Mouse (Mus musculus): ENCODE data around the gene Prpsap1. TPM values are rescaled to one million over a fixed set of nuclear protein-coding genes. Genes with fewer than 3 reads are reported as not detected.

Prpsap1 gene
- polyA plus RNA-seq, 1 experiment from 2014 or later = 64.4 TPM

DNA sequence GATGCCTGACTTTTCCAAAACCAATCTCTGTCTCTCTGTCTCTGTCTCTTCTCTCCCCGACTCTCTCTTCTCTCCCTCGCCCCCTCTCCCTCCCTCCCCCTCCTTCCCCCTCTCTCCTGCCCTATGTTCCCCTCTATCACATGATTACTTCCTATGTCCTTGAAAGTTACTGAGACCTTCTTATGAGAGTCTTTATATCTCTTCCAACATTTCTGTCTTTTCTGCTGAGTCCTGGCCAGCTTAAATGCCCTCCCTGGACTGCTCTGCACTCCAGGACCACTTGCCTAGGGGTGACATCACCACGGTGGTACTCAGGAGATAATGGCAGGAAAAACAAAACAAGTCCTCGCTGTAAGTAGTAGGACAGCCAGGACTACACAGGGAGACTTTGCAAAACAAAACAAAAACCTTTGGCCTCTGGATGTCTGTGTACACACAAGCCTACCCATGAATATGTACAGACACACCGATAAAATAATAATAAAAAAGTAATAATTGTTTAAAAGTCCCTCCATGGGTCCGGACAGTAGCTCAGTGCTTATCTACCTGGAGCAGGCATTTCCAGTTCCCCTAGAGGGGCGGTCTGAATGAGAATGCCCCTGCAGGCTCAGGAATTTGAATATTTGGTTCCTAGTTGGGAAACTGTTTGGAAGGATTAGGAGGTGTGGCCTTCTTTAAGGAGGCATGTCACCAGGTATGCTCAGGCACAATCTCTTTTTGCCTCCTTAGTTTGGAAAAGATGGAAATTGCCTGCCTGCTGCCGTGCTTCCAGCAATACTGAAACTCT is 69.2 kb downstream of the Prpsap1 start:
- no peak overlapping the region for H3K4me3 ChIP-seq (ENCODE audit: low read depth, low read length)
- DNase-seq (no peak), ATAC-seq (peak; percentile 13)
- H3K9ac ChIP-seq (replicated peaks) = no peak overlapping the region; the same call in 1 of the 2 replicates
- H3K36me3 ChIP-seq (replicated peaks; ENCODE audit: insufficient read depth, low read length) = no peaks in the 10 kb centered on the region
- WGBS (ENCODE audit: insufficient replicate concordance) = 32% methylated on average over 8 of the region's 8 CpGs
- peak overlapping the region; percentile 24; the same call in 1 of the 2 replicates for H3K4me2 ChIP-seq (ENCODE audit: low read depth, low read length)
- H3K27ac ChIP-seq (ENCODE audit: low read depth) = peak overlapping the region; percentile 81
- peaks cover 18% of the 10 kb centered on the region for H3K4me1 ChIP-seq (ENCODE audit: insufficient read depth)
- H3K9me3 ChIP-seq (ENCODE audit: low read length) = no peaks in the 10 kb centered on the region
- H3K27me3 ChIP-seq (ENCODE audit: insufficient read depth, low read length) = no peaks in the 10 kb centered on the region
- TF ChIP-seq CTCF (IDR thresholded peaks at IDR 0.05; ENCODE audit: low read depth) (no peak), EP300 (IDR thresholded peaks at IDR 0.05; ENCODE audit: low read depth) (no peak)

DNA sequence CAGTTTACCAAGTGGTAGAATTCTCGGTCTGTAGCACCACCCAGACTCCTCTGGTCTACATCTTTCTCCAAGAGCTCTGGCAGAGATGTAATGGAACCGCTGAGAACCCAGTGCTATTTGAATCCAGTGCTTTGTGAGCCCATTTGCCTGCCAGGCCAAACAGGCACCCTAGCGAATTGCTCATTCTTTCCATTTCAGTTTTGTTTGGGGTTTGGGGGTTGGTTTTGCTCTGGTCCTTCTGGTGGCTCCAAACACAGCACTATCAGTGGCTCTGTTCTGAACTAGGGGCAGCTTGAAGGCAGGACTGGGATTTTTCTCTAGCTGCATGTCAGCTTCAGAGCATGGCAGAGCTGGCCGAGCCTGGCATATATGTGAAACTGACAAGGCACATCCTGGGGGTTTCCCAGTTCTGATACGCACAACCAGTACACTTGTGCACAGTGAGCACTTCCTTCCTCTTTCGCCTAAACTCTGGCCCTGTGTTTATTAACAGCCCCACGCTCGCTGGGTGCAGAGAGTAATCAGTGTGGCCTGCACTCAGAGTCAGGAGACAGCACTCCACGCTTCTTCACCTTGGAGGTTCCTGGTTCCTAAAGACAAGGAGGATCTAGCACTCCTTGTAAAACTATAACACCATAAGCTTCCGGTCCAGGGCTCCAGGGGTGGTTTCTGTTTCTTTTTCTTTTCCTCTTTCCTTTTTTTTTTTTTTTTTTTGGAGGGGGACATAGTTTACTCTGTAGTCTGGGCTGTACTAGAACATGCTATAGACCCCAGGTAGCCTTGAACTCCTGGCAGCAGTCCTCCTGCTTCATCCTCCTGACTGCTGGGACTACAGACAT is 70.0 kb downstream of the Prpsap1 start:
- WGBS (ENCODE audit: insufficient replicate concordance) = 42% methylated on average over 10 of the region's 10 CpGs
- ATAC-seq (peak; percentile 76), DNase-seq (peak; percentile 47)
- H3K27me3 ChIP-seq (ENCODE audit: insufficient read depth, low read length) = no peaks in the 10 kb centered on the region
- H3K9me3 ChIP-seq (ENCODE audit: low read length) = no peaks in the 10 kb centered on the region
- peak overlapping the region; percentile 24 for H3K4me2 ChIP-seq (ENCODE audit: low read depth, low read length)
- H3K36me3 ChIP-seq (replicated peaks; ENCODE audit: insufficient read depth, low read length) = no peaks in the 10 kb centered on the region
- no peak overlapping the region; the same call in 1 of the 2 replicates for H3K9ac ChIP-seq (replicated peaks)
- peaks cover 10% of the 10 kb centered on the region for H3K4me1 ChIP-seq (ENCODE audit: insufficient read depth)
- no peak overlapping the region for H3K4me3 ChIP-seq (ENCODE audit: low read depth, low read length)
- peak overlapping the region; percentile 81 for H3K27ac ChIP-seq (ENCODE audit: low read depth)
- TF ChIP-seq EP300 (IDR thresholded peaks at IDR 0.05; ENCODE audit: low read depth) (no peak), CTCF (IDR thresholded peaks at IDR 0.05; ENCODE audit: low read depth) (no peak)

DNA sequence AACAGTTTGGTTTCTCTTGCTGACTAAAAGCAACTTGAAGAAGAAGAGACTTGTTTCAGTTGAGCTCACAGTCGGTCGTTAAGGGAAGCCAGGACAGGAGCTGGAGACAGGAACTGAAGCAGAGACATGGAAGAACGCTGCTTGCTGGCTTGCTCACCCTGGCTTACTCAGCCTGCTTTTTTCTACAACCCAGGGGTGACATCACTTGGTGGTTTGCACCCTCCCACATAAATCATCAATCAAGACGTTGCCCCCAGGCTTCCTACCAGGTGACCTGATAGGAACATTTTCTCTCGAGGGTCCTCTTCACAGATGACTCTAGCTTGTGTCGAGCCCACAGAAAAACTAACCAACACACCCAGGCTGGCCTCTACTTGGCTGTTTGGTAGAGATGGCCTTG is 70.8 kb downstream of the Prpsap1 start:
- Histone ChIP-seq H3K9me3 (ENCODE audit: low read length) (no peaks in the 10 kb centered on the region), H3K27me3 (ENCODE audit: insufficient read depth, low read length) (no peaks in the 10 kb centered on the region), H3K27ac (ENCODE audit: low read depth) (peak overlapping the region; percentile 81; the same call in 1 of the 2 replicates), H3K4me3 (ENCODE audit: low read depth, low read length) (no peak overlapping the region), H3K36me3 (replicated peaks; ENCODE audit: insufficient read depth, low read length) (no peaks in the 10 kb centered on the region), H3K4me1 (ENCODE audit: insufficient read depth) (peaks cover 11% of the 10 kb centered on the region; the same call in 1 of the 2 replicates), H3K9ac (replicated peaks) (no peak overlapping the region), H3K4me2 (ENCODE audit: low read depth, low read length) (no peak overlapping the region)
- 80% methylated on average over 6 of the region's 6 CpGs for WGBS (ENCODE audit: insufficient replicate concordance)
- TF ChIP-seq CTCF (IDR thresholded peaks at IDR 0.05; ENCODE audit: low read depth) (no peak), EP300 (IDR thresholded peaks at IDR 0.05; ENCODE audit: low read depth) (no peak)
- ATAC-seq = no peak
- no peak for DNase-seq

DNA sequence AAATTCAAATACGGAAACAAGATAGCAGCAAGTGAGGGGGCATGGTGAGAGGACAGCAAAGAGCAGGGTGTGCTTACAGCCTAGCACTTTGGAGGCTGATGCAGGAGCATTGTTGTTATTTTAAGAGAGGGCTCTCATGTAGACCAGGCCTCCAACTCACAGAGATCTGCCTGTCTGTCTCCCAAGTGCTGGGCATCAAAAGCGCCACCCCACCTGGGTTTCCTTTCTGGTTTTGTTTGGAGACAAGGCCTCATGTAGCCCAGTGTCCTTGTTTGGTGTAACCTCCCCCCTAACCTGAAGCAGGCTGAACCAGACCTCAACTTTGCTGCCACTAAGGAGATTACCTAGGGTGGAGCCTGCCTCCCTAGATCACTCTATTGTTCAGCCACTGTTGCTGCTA is 71.4 kb downstream of the Prpsap1 start:
- TF ChIP-seq EP300 (IDR thresholded peaks at IDR 0.05; ENCODE audit: low read depth) = no peak
- TF ChIP-seq CTCF (IDR thresholded peaks at IDR 0.05; ENCODE audit: low read depth) = no peak
- DNase-seq (no peak), ATAC-seq (no peak)
- 76% methylated on average over 2 of the region's 2 CpGs for WGBS (ENCODE audit: insufficient replicate concordance)
- H3K9me3 ChIP-seq (ENCODE audit: low read length) = no peaks in the 10 kb centered on the region
- H3K4me2 ChIP-seq (ENCODE audit: low read depth, low read length) = no peak overlapping the region
- H3K9ac ChIP-seq (replicated peaks) = no peak overlapping the region
- H3K27ac ChIP-seq (ENCODE audit: low read depth) = no peak overlapping the region
- H3K4me3 ChIP-seq (ENCODE audit: low read depth, low read length) = no peak overlapping the region
- no peaks in the 10 kb centered on the region for H3K27me3 ChIP-seq (ENCODE audit: insufficient read depth, low read length)
- H3K4me1 ChIP-seq (ENCODE audit: insufficient read depth) = peaks cover 11% of the 10 kb centered on the region; the same call in 1 of the 2 replicates
- no peaks in the 10 kb centered on the region for H3K36me3 ChIP-seq (replicated peaks; ENCODE audit: insufficient read depth, low read length)

DNA sequence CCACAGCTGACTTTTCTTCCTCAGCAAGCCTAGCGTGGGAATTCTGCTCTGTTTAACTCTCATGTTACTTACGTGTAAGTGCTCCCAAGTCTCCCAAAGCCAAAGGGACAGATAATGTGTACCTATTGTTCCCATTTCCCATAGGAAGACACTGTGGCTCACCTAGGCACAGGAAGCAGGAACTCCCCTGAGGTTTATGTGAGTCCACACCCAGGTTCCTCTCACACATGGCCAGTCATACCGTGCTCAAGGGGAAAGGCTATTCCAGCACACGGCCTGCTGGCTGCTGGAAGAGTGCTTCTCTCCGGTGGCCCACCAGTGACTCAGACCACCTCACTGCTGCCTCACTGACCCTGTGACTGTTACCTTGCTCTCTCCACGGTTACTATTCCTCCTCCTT is 72.9 kb downstream of the Prpsap1 start:
- ATAC-seq (no peak), DNase-seq (no peak)
- Histone ChIP-seq H3K4me2 (ENCODE audit: low read depth, low read length) (no peak overlapping the region), H3K36me3 (replicated peaks; ENCODE audit: insufficient read depth, low read length) (no peaks in the 10 kb centered on the region), H3K27me3 (ENCODE audit: insufficient read depth, low read length) (no peaks in the 10 kb centered on the region), H3K9ac (replicated peaks) (no peak overlapping the region), H3K27ac (ENCODE audit: low read depth) (no peak overlapping the region), H3K9me3 (ENCODE audit: low read length) (no peaks in the 10 kb centered on the region), H3K4me1 (ENCODE audit: insufficient read depth) (peaks cover 11% of the 10 kb centered on the region; the same call in 1 of the 2 replicates), H3K4me3 (ENCODE audit: low read depth, low read length) (no peak overlapping the region)
- WGBS (ENCODE audit: insufficient replicate concordance) = 78% methylated on average over 6 of the region's 6 CpGs
- TF ChIP-seq EP300 (IDR thresholded peaks at IDR 0.05; ENCODE audit: low read depth) = no peak
- TF ChIP-seq CTCF (IDR thresholded peaks at IDR 0.05; ENCODE audit: low read depth) = no peak

Other genes with a start within 250 kb of the Prpsap1 start
- 20.9 and 23.8 TPM in 2 replicates for gene Srp68, start 220.0 kb downstream of the Prpsap1 start, polyA plus RNA-seq (2015; fragmentation: Nextera tagmentation; extraction: Ambion mirVana)
- not detected in 2 replicates for gene Galr2, start 213.3 kb downstream of the Prpsap1 start, polyA plus RNA-seq (2015; fragmentation: Nextera tagmentation; extraction: Ambion mirVana)
- gene Exoc7, start 187.0 kb downstream of the Prpsap1 start, polyA plus RNA-seq (2015; fragmentation: Nextera tagmentation; extraction: Ambion mirVana) = 18.1 and 18.4 TPM in 2 replicates
- 0.07 and 0.14 TPM in 2 replicates for gene Foxj1, start 158.8 kb downstream of the Prpsap1 start, polyA plus RNA-seq (2015; fragmentation: Nextera tagmentation; extraction: Ambion mirVana)
- 1.5 and 2.2 TPM in 2 replicates for gene Rnf157, start 81.2 kb downstream of the Prpsap1 start, polyA plus RNA-seq (2015; fragmentation: Nextera tagmentation; extraction: Ambion mirVana)
- 29.2 and 29.8 TPM in 2 replicates for gene Ubald2, start 60.1 kb downstream of the Prpsap1 start, polyA plus RNA-seq (2015; fragmentation: Nextera tagmentation; extraction: Ambion mirVana)
- gene Qrich2, start 28.0 kb downstream of the Prpsap1 start, polyA plus RNA-seq (2015; fragmentation: Nextera tagmentation; extraction: Ambion mirVana) = 0.06 TPM in 1 of 2 replicates, not detected in the other
- gene Sphk1, start 36.7 kb upstream of the Prpsap1 start, polyA plus RNA-seq (2015; fragmentation: Nextera tagmentation; extraction: Ambion mirVana) = 15.5 and 17.4 TPM in 2 replicates
- 15.2 and 16.3 TPM in 2 replicates for gene Ube2o, start 87.2 kb upstream of the Prpsap1 start, polyA plus RNA-seq (2015; fragmentation: Nextera tagmentation; extraction: Ambion mirVana)
- gene Aanat, start 92.2 kb upstream of the Prpsap1 start, polyA plus RNA-seq (2015; fragmentation: Nextera tagmentation; extraction: Ambion mirVana) = not detected in 2 replicates
- 4.9 and 6.2 TPM in 2 replicates for gene Rhbdf2, start 132.8 kb upstream of the Prpsap1 start, polyA plus RNA-seq (2015; fragmentation: Nextera tagmentation; extraction: Ambion mirVana)
- gene Prcd, start 159.3 kb upstream of the Prpsap1 start, polyA plus RNA-seq (2015; fragmentation: Nextera tagmentation; extraction: Ambion mirVana) = 0.32 TPM in 1 of 2 replicates, not detected in the other
- 3.6 and 3.7 TPM in 2 replicates for gene Cygb, start 160.1 kb upstream of the Prpsap1 start, polyA plus RNA-seq (2015; fragmentation: Nextera tagmentation; extraction: Ambion mirVana)